Mouse (Mus musculus): Measurements from ENCODE around the gene Syce2. TPM values are rescaled to one million over a fixed set of nuclear protein-coding genes. Genes with fewer than 3 reads are reported as not detected.
A peak's percentile ranks its signal among the peaks of the same experiment; 100 is the strongest.
"Not testable (repeated sequence)": the region's sequence is repeated elsewhere in the genome, so short reads cannot be mapped to it uniquely, and the experiment has no call there.

Gene Syce2
- 42.1 and 44.9 TPM in 2 replicates for polyA plus RNA-seq (2016; fragmentation: Nextera tagmentation; extraction: Ambion mirVana)

- no peak within 1 kb of the TSS for H3K27ac ChIP-seq (replicated peaks)
- peaks cover 30% of the 10 kb centered on the region for H3K36me3 ChIP-seq
- peak; percentile 56; the same call in 1 of the 2 replicates for ATAC-seq (ENCODE audit: low FRiP score, low read depth)
Measured at GRCm38 (mm10) chr8:84871376-84872308, at the start of gene Syce2. Syce2 (plus strand) TSS chr8:84872111.

GRCm38 (mm10) chr8:84822723-84823122 is 49.2 kb upstream of the Syce2 start, which contains the start of gene Dand5:
Dand5 (minus strand) TSS chr8:84822823.
- Histone ChIP-seq H3K4me2 (replicated peaks) (peak within 1 kb of the TSS; percentile 49), H3K27ac (replicated peaks) (no peak within 1 kb of the TSS), H3K4me1 (0 out of 2 replicates have a peak, but pooled peaks cover 3% of the 10 kb centered on the region), H3K36me3 (no peaks in the 10 kb centered on the region), H3K9ac (replicated peaks) (peak within 1 kb of the TSS; percentile 5; the same call in 1 of the 2 replicates), H3K4me3 (peak within 1 kb of the TSS; percentile 20; the same call in 1 of the 2 replicates), H3K9me3 (no peaks in the 10 kb centered on the region), H3K27me3 (peaks cover 20% of the 10 kb centered on the region)
- WGBS, result 31% methylated on average over 3 of the region's 3 CpGs
- no peak for ATAC-seq (ENCODE audit: low FRiP score, low read depth)

More at GRCm38 (mm10) chr8:84871376-84872308, at the start of gene Syce2:
- Histone ChIP-seq H3K4me2 (replicated peaks) (peak within 1 kb of the TSS; percentile 73), H3K9me3 (no peaks in the 10 kb centered on the region), H3K27me3 (peaks cover 14% of the 10 kb centered on the region), H3K9ac (replicated peaks) (peak within 1 kb of the TSS; percentile 53), H3K4me3 (peak within 1 kb of the TSS; percentile 40), H3K4me1 (peaks cover 13% of the 10 kb centered on the region)
- WGBS, result 17% methylated on average over 44 of the region's 46 CpGs

- Histone ChIP-seq H3K4me3 (peak overlapping the region; percentile 20; the same call in 1 of the 2 replicates), H3K4me2 (replicated peaks) (peak overlapping the region; percentile 49), H3K27ac (replicated peaks) (no peak overlapping the region), H3K4me1 (0 out of 2 replicates have a peak, but pooled peaks cover 3% of the 10 kb centered on the region), H3K9me3 (no peaks in the 10 kb centered on the region), H3K36me3 (no peaks in the 10 kb centered on the region), H3K27me3 (peaks cover 20% of the 10 kb centered on the region), H3K9ac (replicated peaks) (0 out of 2 replicates have a peak overlapping the region, but pooled peaks have one; percentile 5)
- WGBS, result 0% methylated on average over 18 of the region's 18 CpGs
- ATAC-seq (ENCODE audit: low FRiP score, low read depth), result peak; percentile 79; the same call in 1 of the 2 replicates
Measured at GRCm38 (mm10) chr8:84823653-84824052, 48.3 kb upstream of the Syce2 start.

GRCm38 (mm10) chr8:84825636-84826035 is 46.3 kb upstream of the Syce2 start:
- no peak for ATAC-seq (ENCODE audit: low FRiP score, low read depth)
- no peak overlapping the region for H3K4me2 ChIP-seq (replicated peaks)
- 79% methylated on average over 4 of the region's 4 CpGs for WGBS
- H3K27me3 ChIP-seq, result peaks cover 20% of the 10 kb centered on the region
- H3K27ac ChIP-seq (replicated peaks), result no peak overlapping the region
- H3K4me1 ChIP-seq, result 0 out of 2 replicates have a peak, but pooled peaks cover 3% of the 10 kb centered on the region
- H3K36me3 ChIP-seq, result no peaks in the 10 kb centered on the region
- H3K9ac ChIP-seq (replicated peaks), result no peak overlapping the region
- no peak overlapping the region for H3K4me3 ChIP-seq
- H3K9me3 ChIP-seq, result no peaks in the 10 kb centered on the region

GRCm38 (mm10) chr8:84826518-84826917 is 45.4 kb upstream of the Syce2 start:
- not testable (repeated sequence) for H3K4me3 ChIP-seq; ATAC-seq (ENCODE audit: low FRiP score, low read depth); H3K27ac ChIP-seq (replicated peaks); H3K4me1 ChIP-seq; H3K9ac ChIP-seq (replicated peaks); H3K36me3 ChIP-seq; H3K9me3 ChIP-seq; H3K4me2 ChIP-seq (replicated peaks)
- WGBS, result 94% methylated on average over 2 of the region's 2 CpGs
- peaks cover 20% of the 10 kb centered on the region for H3K27me3 ChIP-seq

- Histone ChIP-seq H3K4me2 (replicated peaks) (peak within 1 kb of the TSS; percentile 59), H3K27me3 (0 out of 2 replicates have a peak, but pooled peaks cover 3% of the 10 kb centered on the region), H3K9ac (replicated peaks) (peak within 1 kb of the TSS; percentile 98), H3K9me3 (no peaks in the 10 kb centered on the region), H3K4me1 (peaks cover 15% of the 10 kb centered on the region), H3K27ac (replicated peaks) (peak within 1 kb of the TSS; percentile 94), H3K36me3 (peaks cover 29% of the 10 kb centered on the region), H3K4me3 (peak within 1 kb of the TSS; percentile 95)
- ATAC-seq (ENCODE audit: low FRiP score, low read depth), result no peak
- WGBS, result 86% methylated on average over 11 of the region's 11 CpGs
Measured at GRCm38 (mm10) chr8:84831490-84831889, 40.4 kb upstream of the Syce2 start, which contains the start of gene Gadd45gip1. Gadd45gip1 (plus strand) TSS chr8:84831522.

- Histone ChIP-seq H3K4me1 (peaks cover 15% of the 10 kb centered on the region), H3K27ac (replicated peaks) (peak overlapping the region; percentile 94), H3K4me2 (replicated peaks) (peak overlapping the region; percentile 59), H3K36me3 (peaks cover 36% of the 10 kb centered on the region), H3K9me3 (no peaks in the 10 kb centered on the region), H3K9ac (replicated peaks) (peak overlapping the region; percentile 98), H3K4me3 (peak overlapping the region; percentile 95), H3K27me3 (0 out of 2 replicates have a peak, but pooled peaks cover 3% of the 10 kb centered on the region)
- 1% methylated on average over 59 of the region's 59 CpGs for WGBS
- peak; percentile 81 for ATAC-seq (ENCODE audit: low FRiP score, low read depth)
Measured at GRCm38 (mm10) chr8:84832034-84832717, 39.7 kb upstream of the Syce2 start.

- no peaks in the 10 kb centered on the region for H3K27me3 ChIP-seq
- H3K9ac ChIP-seq (replicated peaks), result peak overlapping the region; percentile 98
- H3K27ac ChIP-seq (replicated peaks), result peak overlapping the region; percentile 94
- 68% methylated on average over 10 of the region's 10 CpGs for WGBS
- peak overlapping the region; percentile 59 for H3K4me2 ChIP-seq (replicated peaks)
- H3K4me3 ChIP-seq, result peak overlapping the region; percentile 95
- H3K36me3 ChIP-seq, result peaks cover 45% of the 10 kb centered on the region
- H3K9me3 ChIP-seq, result no peaks in the 10 kb centered on the region
- H3K4me1 ChIP-seq, result peaks cover 15% of the 10 kb centered on the region
- ATAC-seq (ENCODE audit: low FRiP score, low read depth), result no peak
Measured at GRCm38 (mm10) chr8:84832759-84833742, 38.9 kb upstream of the Syce2 start.

GRCm38 (mm10) chr8:84834002-84834865 is 37.7 kb upstream of the Syce2 start:
- Histone ChIP-seq H3K9me3 (no peaks in the 10 kb centered on the region), H3K36me3 (peaks cover 54% of the 10 kb centered on the region), H3K4me1 (peaks cover 15% of the 10 kb centered on the region), H3K4me3 (no peak overlapping the region), H3K27me3 (no peaks in the 10 kb centered on the region), H3K9ac (replicated peaks) (no peak overlapping the region), H3K27ac (replicated peaks) (peak overlapping the region; percentile 26; the same call in 1 of the 2 replicates), H3K4me2 (replicated peaks) (no peak overlapping the region)
- no peak for ATAC-seq (ENCODE audit: low FRiP score, low read depth)
- WGBS, result 87% methylated on average over 19 of the region's 19 CpGs
